Mouse (Mus musculus) embryonic fibroblast, embryonic 13.5 days (primary cell): ENCODE measurements around the gene Gramd1b. TPM values are rescaled to one million over a fixed set of nuclear protein-coding genes. Genes with fewer than 3 reads are reported as not detected.

Experiments
- H3K27ac ChIP-seq: 2 replicates; pipeline ENCODE4 v1.5.1; 2012; ENCODE audit warnings: low read length, control low read depth, inconsistent platforms; ENCODE audit not compliant: insufficient read depth
- H3K4me1 ChIP-seq: 2 replicates; pipeline ENCODE4 v1.6.1; 2011; ENCODE audit warnings: low read length; ENCODE audit not compliant: control insufficient read depth, insufficient read depth
- H3K4me3 ChIP-seq: 2 replicates; pipeline ENCODE4 v1.5.1; 2011; ENCODE audit warnings: mild to moderate bottlenecking, control low read depth, low read length; ENCODE audit not compliant: insufficient read depth
- CTCF ChIP-seq: IDR thresholded peaks from 2 replicates; pipeline ENCODE4 v1.5.1; 2011; ENCODE audit warnings: mild to moderate bottlenecking, control low read depth, low read length, moderate library complexity, borderline replicate concordance; ENCODE audit not compliant: insufficient read depth
- POLR2A ChIP-seq: IDR thresholded peaks from 2 replicates; pipeline ENCODE4 v1.6.1; 2011; ENCODE audit warnings: low read depth, mild to moderate bottlenecking, control low read depth, low read length, moderate library complexity
- polyA plus RNA-seq: library from polyadenylated mRNA; stranded (reverse); fragments of >200 nt; gene quantifications from 2 replicates; pipeline ENCODE4 v1.2.4, GENCODE M21; 2011; ENCODE audit warnings: low read depth; ENCODE audit not compliant: missing spikeins, insufficient read length

Gramd1b gene
- polyA plus RNA-seq, 1 experiment, result 14.3 TPM

DNA sequence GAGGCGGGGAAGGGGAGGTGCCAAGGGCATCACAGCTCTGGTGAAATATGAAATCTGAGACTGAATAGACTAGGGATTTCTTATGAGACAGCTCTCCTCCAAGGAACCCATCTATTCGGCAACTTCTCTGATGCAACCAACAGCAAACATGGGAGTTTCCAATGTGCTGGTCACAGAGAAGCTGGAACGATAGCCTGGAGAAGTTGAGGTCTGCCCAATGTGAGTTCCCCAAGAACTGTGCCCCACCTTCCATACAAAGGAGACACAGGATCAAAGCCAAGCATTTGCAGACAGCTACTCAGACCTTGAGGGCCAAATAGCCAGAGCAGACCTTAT is 209.5 kb downstream of the Gramd1b start:
- Histone ChIP-seq H3K4me1 (no peaks in the 10 kb centered on the region), H3K4me3 (no peak overlapping the region), H3K27ac (peak overlapping the region; percentile 96)
- TF ChIP-seq POLR2A, result peak; percentile 41; the same call in 1 of the 2 replicates
- no peak for TF ChIP-seq CTCF

DNA sequence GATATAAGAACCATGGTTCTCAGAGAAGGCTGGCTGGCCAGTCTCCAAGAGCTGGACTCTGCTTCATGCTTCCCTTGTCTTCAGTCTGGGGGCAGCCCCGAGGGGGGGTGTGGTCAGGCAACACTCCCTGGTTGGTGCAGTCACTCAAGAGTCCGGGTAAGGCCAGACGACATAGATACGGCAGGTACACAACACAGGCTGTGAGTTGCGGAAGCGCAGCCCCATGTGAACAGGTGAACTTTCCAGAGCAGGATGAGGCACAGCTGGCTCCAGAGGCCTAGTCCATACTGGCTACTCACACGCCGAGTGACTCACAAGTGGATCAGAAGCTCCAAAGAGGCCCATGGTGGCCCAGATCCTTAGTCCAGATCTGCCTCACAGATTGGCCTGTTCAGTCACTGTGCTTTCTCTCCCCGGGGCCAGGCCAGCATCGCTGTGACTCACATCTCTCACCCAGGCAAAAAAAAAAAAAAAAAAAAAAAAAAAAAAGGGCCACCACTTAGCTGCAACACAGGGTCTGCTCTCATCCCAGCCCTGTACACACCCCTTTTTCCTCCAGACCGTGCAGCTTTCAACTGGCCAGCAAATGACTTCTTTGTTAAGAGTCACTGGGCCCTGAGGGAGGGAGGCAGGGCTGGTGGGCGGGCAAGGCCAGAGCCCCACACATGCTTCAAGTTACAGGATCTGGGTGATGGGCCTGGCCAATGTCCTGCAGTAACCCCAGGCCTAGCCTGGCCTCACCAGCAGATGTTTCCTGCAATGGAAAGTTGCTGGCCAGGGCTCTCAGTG is 210.1 kb downstream of the Gramd1b start:
- TF ChIP-seq CTCF (no peak), POLR2A (no peak; the same call in 1 of the 2 replicates)
- H3K27ac ChIP-seq, result peak overlapping the region; percentile 69
- H3K4me1 ChIP-seq, result no peaks in the 10 kb centered on the region
- H3K4me3 ChIP-seq, result no peak overlapping the region

DNA sequence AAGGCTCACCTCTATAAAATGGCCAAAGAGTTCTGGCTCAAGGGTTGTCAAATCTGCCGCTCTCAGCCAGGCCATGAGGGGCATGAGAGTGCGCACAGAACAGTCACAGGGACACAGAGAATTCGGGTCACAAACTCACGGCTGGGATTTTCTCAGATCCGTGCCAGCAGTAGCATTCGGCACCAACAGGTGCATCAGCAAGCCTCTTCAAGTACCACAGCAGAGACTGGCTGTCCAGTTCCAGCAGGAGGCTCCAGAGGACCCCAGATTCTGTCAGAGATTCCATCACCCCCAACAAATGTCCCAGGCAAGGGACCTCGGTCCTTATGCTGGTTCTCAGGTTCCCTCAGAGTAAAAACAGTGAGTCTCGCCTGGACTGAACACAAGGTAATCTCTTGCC is 210.8 kb downstream of the Gramd1b start:
- peak overlapping the region; percentile 69 for H3K27ac ChIP-seq
- no peak overlapping the region for H3K4me3 ChIP-seq
- H3K4me1 ChIP-seq, result no peaks in the 10 kb centered on the region
- TF ChIP-seq CTCF (no peak), POLR2A (no peak)

DNA sequence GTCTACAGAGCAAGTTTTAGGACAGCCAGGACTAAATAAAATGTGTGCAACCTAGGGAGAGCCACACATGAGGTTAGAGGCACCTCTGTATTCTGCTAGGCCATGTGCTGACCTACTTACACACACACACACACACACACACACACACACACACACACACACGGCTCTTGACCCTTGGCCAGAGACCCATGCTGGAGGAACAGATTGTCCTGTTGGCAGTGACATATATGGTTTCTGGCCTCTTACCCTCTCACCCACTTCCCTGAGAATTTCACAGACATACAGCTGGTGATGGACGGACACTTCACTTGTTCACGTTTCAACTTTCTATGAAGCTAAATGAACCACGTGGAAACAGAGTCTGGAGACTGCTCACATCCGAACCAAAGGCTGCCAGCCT is 212.4 kb downstream of the Gramd1b start:
- TF ChIP-seq CTCF (no peak), POLR2A (no peak)
- Histone ChIP-seq H3K27ac (no peak overlapping the region), H3K4me3 (no peak overlapping the region), H3K4me1 (no peaks in the 10 kb centered on the region)

DNA sequence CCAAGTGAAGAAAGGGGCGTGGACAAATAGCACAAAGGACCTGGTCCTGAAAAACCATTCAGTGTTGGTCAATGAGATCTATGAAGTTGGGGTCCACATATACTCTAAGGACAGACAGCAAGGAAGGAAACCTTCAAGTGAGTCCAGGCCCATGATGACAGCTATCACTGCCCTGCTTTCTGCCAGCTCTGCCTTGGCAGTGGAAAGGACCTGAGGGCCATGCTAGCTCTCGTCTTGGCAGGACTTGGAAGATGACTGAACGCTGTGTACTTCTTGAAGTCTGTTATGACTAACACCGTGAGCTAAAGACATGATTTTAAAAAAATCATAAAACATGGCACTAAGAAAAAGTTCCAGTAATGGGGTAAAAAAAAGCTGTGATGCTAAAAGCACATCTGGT is 213.4 kb downstream of the Gramd1b start:
- Histone ChIP-seq H3K4me3 (no peak overlapping the region), H3K4me1 (no peaks in the 10 kb centered on the region)

DNA sequence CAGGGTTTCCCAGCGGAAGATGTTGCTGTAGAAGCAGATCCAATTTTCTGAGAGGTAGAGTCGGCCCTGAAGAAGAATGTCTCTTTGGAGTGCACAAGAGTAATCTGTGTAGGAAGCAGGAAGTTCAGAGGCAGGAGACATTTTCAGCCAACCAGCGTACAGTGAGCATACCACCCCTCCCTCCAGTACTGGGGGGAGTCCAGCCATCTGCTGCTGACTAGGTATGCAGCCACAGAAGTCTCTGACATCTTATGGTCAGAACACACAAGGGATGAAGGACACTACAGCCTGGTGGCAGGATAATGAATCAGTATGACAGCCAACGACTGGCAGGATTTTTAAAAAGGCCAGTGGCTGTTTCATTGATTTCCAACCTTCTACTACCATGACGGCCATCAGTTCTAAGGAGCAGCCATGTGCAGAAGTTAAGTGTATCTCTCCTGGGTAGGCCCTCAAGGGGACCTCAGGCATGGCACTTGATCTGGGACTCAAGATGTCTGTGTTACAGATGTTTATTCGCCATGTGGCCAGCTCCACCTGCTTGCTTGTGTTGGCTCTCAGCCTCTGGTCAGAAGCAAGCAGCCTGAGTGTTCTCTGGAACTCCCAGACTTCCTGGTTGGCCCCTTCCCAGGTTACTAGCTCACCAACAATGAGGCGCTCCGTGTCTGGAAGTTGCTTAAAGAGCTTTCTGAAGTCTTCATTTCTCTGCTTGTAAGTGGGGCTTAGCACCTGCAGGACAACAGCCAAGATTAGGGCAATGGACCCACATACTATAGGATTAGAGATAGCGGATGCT is 214.1 kb downstream of the Gramd1b start:
- no peak overlapping the region for H3K4me3 ChIP-seq
- TF ChIP-seq CTCF, result no peak
- no peaks in the 10 kb centered on the region for H3K4me1 ChIP-seq
- no peak overlapping the region for H3K27ac ChIP-seq

More for the DNA sequence above, 213.4 kb downstream of the Gramd1b start:
- TF ChIP-seq POLR2A (no peak), CTCF (no peak)
- no peak overlapping the region for H3K27ac ChIP-seq

DNA sequence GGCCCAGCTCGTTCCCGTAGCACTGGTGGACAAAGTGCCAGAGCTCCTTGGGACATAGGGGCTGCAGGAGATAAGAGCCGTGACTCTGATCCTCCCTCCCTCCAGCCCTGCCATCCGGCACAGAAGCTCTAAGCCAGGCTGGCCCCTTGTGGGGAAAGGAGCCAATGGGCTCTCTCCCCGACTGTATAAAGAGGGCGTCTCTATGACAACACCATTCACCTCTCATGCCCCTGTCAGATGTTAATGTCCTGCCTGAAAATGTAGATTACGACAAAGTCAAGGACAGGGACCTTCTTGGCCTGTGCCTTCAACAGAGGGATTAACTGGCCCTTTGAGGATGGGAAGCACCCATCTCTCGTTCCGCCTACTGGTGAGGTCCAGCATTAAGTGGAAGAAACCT is 219.4 kb downstream of the Gramd1b start:
- no peak overlapping the region for H3K4me3 ChIP-seq
- no peak for TF ChIP-seq CTCF
- no peak overlapping the region for H3K27ac ChIP-seq
- no peaks in the 10 kb centered on the region for H3K4me1 ChIP-seq

DNA sequence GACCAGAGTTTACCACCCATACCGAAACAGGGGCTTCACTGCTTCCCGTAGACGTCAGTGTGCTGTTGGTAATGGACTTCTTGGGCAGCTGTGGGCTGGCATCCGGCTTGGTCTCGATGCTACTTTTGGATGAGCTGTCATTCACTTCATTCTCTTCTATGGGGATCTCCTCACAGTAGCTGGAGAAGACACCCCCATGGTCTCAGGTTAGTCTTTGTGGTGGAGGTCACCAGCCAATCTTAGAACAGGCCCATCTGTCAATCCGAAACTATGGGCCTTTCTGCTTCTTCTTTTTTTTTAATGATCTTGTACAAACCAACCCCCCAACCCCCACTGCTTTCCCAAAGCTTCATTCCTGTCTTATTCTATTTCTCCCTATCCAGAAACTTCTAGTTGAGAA is 221.3 kb downstream of the Gramd1b start:
- Histone ChIP-seq H3K4me3 (no peak overlapping the region), H3K4me1 (no peaks in the 10 kb centered on the region), H3K27ac (no peak overlapping the region)
- TF ChIP-seq POLR2A (no peak), CTCF (no peak)

DNA sequence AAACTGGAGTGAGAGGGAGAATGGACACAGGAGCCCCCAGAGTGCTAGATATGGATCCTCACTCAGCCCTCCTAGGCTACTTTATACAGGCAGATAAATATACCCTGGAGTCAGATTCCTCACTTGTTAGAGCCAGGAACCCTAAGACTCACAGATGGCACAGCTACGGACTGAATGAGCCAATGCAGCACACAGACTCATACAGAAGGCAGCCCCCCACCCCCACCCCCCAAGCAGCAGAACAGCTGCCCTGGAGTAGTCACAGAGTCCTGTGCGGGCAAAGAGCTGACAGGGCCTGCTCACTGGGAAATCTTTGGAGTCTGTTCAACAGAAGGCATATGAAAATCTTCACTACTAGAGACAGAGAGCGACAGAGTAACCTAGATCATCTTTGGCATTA is 223.9 kb downstream of the Gramd1b start:
- Histone ChIP-seq H3K4me1 (no peaks in the 10 kb centered on the region), H3K27ac (no peak overlapping the region), H3K4me3 (no peak overlapping the region)
- no peak for TF ChIP-seq CTCF
- TF ChIP-seq POLR2A, result no peak

DNA sequence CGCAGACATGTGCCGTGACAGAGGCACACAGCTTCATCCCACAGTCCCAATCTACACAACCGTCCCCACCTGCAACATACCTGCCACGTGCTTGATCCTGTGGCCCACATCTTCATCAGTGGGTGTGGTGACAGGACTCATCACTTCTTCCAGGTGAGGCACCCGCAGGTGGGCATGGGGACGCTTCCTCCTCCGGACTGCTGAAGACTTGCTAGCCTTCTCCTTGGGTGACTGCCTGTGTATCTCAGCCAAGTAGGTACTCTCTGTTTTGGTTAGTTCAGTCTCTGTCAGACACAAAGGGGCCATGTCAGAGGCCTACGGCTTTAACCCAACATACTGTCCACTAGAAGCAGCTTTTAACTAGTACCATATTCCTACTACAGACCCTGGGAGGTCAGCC is 226.9 kb downstream of the Gramd1b start:
- no peaks in the 10 kb centered on the region for H3K4me1 ChIP-seq
- no peak overlapping the region for H3K27ac ChIP-seq
- no peak overlapping the region for H3K4me3 ChIP-seq
- TF ChIP-seq POLR2A (no peak), CTCF (no peak)
